Mouse (Mus musculus) testis, adult 2 months (tissue): Measurements from ENCODE around the gene Sord. TPM values are rescaled to one million over a fixed set of nuclear protein-coding genes. Genes with fewer than 3 reads are reported as not detected.
A peak's percentile ranks its signal among the peaks of the same experiment; 100 is the strongest.

Experiments
- H3K27ac ChIP-seq: fragments of 200-500 bp; 2 replicates; pipeline ENCODE4 v1.5.1; 2012; ENCODE audit warnings: low read depth, low read length; ENCODE audit not compliant: control insufficient read depth, insufficient read depth
- H3K27me3 ChIP-seq: fragments of 200-500 bp; 2 replicates; pipeline ENCODE4 v1.6.1; 2012; ENCODE audit warnings: mild to moderate bottlenecking, low read length, moderate library complexity; ENCODE audit not compliant: control insufficient read depth, insufficient read depth
- H3K36me3 ChIP-seq: fragments of 200-500 bp; 2 replicates; pipeline ENCODE4 v1.6.1; 2012; ENCODE audit warnings: mild to moderate bottlenecking, low read length; ENCODE audit not compliant: control insufficient read depth, insufficient read depth
- H3K4me1 ChIP-seq: fragments of 200-500 bp; 2 replicates; pipeline ENCODE4 v1.6.1; 2012; ENCODE audit warnings: low read length; ENCODE audit not compliant: control insufficient read depth, insufficient read depth
- H3K4me3 ChIP-seq: fragments of 200-500 bp; 2 replicates; pipeline ENCODE4 v1.5.1; 2012; ENCODE audit warnings: low read depth, mild to moderate bottlenecking, low read length, moderate library complexity, mixed read lengths; ENCODE audit not compliant: control insufficient read depth
- CTCF ChIP-seq: fragments of 200-500 bp; IDR thresholded peaks from 2 replicates; pipeline ENCODE4 v1.5.1; 2012; ENCODE audit warnings: low read depth, mild to moderate bottlenecking, inconsistent platforms, low read length, moderate library complexity; ENCODE audit not compliant: control insufficient read depth, insufficient read depth, insufficient replicate concordance
- POLR2A ChIP-seq: fragments of 200-500 bp; IDR thresholded peaks from 2 replicates; pipeline ENCODE4 v1.6.1; 2012; ENCODE audit warnings: low read depth, mild to moderate bottlenecking, inconsistent platforms, low read length, moderate library complexity; ENCODE audit not compliant: control insufficient read depth
- polyA plus RNA-seq: library from polyadenylated mRNA; depleted of rRNA; stranded (reverse); fragments of >200 nt; gene quantifications from 2 replicates; pipeline ENCODE4 v1.2.3, GENCODE M21; 2012

Gene Sord
- polyA plus RNA-seq, 1 experiment = 863 TPM

DNA sequence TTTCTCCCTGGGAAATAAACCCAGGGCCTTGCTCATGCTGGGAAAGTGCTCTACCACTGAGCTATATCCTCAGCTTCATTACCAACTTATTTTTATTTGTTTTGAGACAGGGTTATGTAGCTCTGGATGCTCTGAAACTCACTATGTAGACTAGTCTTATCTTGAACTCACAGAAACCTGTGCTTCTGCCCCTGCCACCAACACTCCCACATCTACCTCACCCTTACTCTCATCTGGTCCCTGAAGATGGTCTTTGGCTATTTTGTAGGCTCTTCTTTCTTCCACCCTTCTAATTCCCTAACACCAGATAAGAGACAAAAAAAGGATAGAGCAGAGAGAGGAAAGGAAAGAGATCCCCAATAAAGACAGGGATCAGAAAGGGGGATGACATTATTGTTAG lies 10.9 kb upstream of the Sord start:
- H3K36me3 ChIP-seq = no peaks in the 10 kb centered on the region
- H3K27ac ChIP-seq = no peak overlapping the region
- H3K27me3 ChIP-seq = no peaks in the 10 kb centered on the region
- no peak for TF ChIP-seq CTCF
- no peak for TF ChIP-seq POLR2A
- peaks cover 5% of the 10 kb centered on the region; the same call in 1 of the 2 replicates for H3K4me1 ChIP-seq
- no peak overlapping the region for H3K4me3 ChIP-seq

DNA sequence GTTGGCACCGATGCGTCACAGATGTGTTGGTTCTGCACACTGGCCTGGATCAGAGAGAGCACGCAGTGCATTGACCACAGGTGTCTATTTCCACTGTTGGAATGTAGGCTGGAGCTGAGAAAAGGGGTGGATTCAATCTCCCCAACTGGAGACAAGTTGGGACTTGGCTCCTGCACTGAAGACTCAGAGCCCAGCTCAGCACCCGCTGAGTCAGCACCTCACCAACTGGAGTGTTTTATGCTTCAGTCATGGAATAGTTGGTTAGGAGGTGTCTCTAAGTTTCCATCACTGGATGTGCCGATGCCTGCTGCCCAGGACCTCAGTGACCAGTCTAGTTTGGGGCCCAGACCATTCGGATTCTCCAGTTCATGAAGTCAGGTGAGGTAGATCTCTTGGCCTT lies 4.2 kb upstream of the Sord start:
- TF ChIP-seq POLR2A (no peak), CTCF (no peak)
- Histone ChIP-seq H3K27me3 (no peaks in the 10 kb centered on the region), H3K36me3 (no peaks in the 10 kb centered on the region; the same call in 1 of the 2 replicates), H3K4me1 (peaks cover 8% of the 10 kb centered on the region), H3K4me3 (no peak overlapping the region), H3K27ac (no peak overlapping the region)

DNA sequence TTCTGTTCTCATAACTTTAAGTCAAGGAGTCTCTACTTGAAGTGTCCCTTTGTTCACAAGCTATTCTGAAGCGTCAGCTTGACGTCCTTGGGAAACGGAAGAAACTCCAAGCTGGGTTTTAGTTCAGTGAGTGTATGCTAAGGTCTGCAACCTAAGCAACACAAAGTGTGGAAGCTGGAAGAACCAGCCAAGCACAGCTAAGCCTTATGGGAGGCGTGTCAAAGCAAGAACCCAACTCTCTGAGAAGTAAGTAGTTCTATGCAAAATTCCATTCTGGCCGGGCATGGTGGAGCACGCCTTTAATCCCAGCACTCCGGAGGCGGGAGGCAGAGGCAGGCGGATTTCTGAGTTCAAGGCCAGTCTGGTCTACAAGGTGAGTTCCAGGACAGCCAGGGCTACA lies 2.9 kb upstream of the Sord start:
- peaks cover 14% of the 10 kb centered on the region for H3K4me1 ChIP-seq
- H3K4me3 ChIP-seq = no peak overlapping the region
- H3K27ac ChIP-seq = no peak overlapping the region
- no peaks in the 10 kb centered on the region for H3K27me3 ChIP-seq
- H3K36me3 ChIP-seq = peaks cover 1% of the 10 kb centered on the region; the same call in 1 of the 2 replicates
- no peak for TF ChIP-seq POLR2A
- no peak for TF ChIP-seq CTCF

DNA sequence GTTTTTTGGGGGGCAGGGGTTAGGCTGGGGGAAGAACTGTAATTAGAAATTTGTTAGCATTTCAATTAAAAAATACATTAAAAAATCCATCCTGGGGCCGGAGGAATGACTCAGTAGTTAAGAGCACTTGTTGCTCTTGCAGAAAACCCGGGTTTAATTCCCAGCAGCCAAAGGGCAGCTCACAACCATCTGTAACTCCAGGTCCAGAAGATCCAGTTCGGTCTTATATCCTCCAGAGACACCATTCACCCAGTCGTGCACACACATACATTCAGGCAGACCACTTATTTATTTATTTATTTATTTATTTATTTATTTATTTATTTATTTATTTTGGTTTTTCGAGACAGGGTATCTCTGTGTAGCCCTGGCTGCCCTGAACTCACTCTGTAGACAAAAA lies 1.2 kb upstream of the Sord start:
- Histone ChIP-seq H3K27me3 (no peaks in the 10 kb centered on the region), H3K36me3 (peaks cover 1% of the 10 kb centered on the region; the same call in 1 of the 2 replicates), H3K27ac (no peak overlapping the region), H3K4me3 (no peak overlapping the region), H3K4me1 (peaks cover 14% of the 10 kb centered on the region)
- TF ChIP-seq CTCF (no peak), POLR2A (no peak)

DNA sequence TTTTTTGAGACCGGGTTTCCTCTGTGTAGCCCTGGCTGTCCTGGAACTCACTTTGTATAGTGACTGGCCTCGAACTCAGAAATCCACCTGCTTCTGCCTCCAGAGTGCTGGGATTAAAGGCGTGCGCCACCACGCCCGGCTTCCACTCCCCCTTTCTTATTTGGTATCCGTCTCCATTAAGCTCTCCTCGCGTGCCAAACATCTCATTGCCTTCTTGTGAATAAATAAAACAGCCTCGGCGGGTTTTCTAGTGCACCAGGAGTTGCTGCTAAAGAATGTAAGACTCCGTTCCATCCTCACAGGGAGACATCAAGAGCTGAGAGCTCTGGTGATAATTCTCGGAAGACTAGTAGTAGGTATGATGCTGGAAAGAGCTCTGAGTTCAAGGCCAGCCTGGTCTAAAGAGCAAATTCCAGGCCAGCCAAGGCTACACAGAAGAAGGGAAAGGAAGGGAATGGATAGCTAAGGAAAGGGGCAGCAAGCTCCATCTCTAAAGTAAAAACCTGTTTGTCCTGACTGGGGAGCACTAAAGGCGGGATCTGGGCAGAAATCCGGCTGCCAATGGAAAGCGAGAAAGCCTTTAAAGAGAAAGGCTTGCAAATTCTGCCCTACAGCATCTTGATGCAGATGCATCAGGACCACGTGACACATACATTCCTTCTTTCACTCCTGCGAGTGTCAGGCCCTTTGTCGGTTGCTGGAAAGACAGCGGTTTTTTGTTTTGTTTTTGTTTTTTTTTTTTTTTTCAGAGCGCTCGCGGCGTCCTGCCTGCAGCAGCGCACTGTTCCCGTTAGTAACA lies 591 bp upstream of the Sord start:
- H3K36me3 ChIP-seq = peaks cover 1% of the 10 kb centered on the region; the same call in 1 of the 2 replicates
- peak overlapping the region; percentile 91 for H3K4me3 ChIP-seq
- no peak for TF ChIP-seq CTCF
- no peak for TF ChIP-seq POLR2A
- H3K27ac ChIP-seq = 0 out of 2 replicates have a peak overlapping the region, but pooled peaks have one; percentile 3
- peaks cover 14% of the 10 kb centered on the region for H3K4me1 ChIP-seq
- no peaks in the 10 kb centered on the region for H3K27me3 ChIP-seq

DNA sequence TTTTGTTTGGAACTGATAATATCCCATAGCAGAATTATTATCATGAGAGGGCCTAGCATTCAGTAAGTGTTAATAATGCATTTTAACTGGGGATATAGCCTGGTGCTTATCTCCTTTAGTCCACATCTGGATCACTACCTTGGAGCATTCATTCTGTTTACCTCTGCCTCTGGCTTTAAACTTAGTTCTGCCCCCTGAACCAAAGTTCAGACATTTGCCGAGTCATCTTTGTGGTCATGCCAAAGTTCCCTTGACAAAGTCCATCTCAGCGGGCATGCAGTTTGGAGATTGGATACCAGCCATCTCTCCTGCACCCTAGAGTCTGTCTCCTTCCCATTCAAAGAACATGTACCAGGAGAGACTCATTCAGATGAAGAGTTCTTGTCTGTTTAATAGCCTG lies 876 bp downstream of the Sord start:
- peaks cover 1% of the 10 kb centered on the region; the same call in 1 of the 2 replicates for H3K36me3 ChIP-seq
- H3K27me3 ChIP-seq = no peaks in the 10 kb centered on the region
- peak overlapping the region; percentile 91 for H3K4me3 ChIP-seq
- TF ChIP-seq CTCF (no peak), POLR2A (no peak)
- peak overlapping the region; percentile 96 for H3K27ac ChIP-seq
- peaks cover 14% of the 10 kb centered on the region for H3K4me1 ChIP-seq

DNA sequence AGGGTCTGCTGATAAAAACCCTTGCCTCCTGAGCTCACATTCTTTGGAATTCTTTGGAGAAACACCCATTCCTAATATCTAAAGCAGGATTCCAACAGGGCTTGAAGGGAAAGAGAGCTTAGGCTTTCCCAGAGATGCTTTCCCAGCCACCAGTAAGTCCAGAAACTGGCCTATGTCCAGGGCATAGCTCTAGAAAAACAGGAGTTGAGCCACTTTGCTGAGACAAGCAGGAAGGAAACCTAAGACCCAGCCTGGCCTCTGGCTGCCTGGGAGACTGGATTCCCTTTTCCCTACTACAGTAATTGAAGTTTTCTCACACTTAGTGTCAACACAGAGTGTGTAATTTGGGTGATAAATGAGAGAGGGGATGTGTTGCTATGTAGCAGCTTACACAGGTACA lies 1.8 kb downstream of the Sord start:
- Histone ChIP-seq H3K27ac (no peak overlapping the region), H3K4me1 (peaks cover 14% of the 10 kb centered on the region), H3K27me3 (no peaks in the 10 kb centered on the region), H3K4me3 (peak overlapping the region; percentile 16; the same call in 1 of the 2 replicates), H3K36me3 (peaks cover 1% of the 10 kb centered on the region; the same call in 1 of the 2 replicates)
- TF ChIP-seq CTCF = no peak
- TF ChIP-seq POLR2A = no peak
